Mouse (Mus musculus) ES-Bruce4 (cell line): Measurements from ENCODE around the gene H1f0.

Experiments
- CTCF ChIP-seq: IDR thresholded peaks from one replicate; pipeline ENCODE4 v1.8.1; 2011; ENCODE audit warnings: low read depth, low read length
- EP300 ChIP-seq: IDR thresholded peaks from 2 replicates; pipeline ENCODE4 v1.6.1; 2011; ENCODE audit warnings: low read depth, low read length; ENCODE audit not compliant: insufficient read depth
- POLR2A ChIP-seq: IDR thresholded peaks from one replicate; pipeline ENCODE4 v1.8.1; 2011; ENCODE audit warnings: low read length; ENCODE audit not compliant: insufficient read depth

DNA sequence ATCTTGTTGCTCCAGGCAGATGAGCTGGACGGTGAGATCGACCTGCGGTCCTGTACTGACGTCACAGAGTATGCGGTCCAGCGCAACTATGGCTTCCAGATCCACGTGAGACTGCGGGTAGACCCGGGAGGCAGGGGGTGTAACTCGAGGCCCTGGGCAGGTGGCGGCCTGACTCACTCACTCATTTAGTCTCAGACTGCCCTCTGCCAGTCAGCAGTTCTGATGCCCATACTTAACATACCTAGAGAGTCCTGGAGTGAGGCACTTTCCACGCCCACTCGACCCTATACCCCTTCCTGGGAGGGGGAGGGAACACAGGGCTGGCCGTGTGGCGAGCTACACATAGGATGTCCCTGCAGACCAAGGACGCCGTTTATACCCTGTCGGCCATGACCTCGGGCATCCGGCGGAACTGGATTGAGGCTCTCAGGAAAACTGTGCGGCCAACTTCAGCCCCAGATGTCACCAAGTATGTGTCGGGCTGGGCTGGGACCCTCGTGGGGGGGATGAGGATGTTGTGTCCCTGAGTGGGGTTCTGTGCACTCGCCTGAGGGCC, 37.2 kb upstream of the H1f0 start:
- TF ChIP-seq POLR2A (no peak), CTCF (no peak), EP300 (no peak)
